Mouse (Mus musculus) embryonic fibroblast, embryonic 13.5 days (primary cell): ENCODE results near the gene Dph6.

Experiments
- CTCF ChIP-seq: IDR thresholded peaks from 2 replicates; pipeline ENCODE4 v1.5.1; 2011; ENCODE audit warnings: mild to moderate bottlenecking, control low read depth, low read length, moderate library complexity, borderline replicate concordance; ENCODE audit not compliant: insufficient read depth
- POLR2A ChIP-seq: IDR thresholded peaks from 2 replicates; pipeline ENCODE4 v1.6.1; 2011; ENCODE audit warnings: low read depth, mild to moderate bottlenecking, control low read depth, low read length, moderate library complexity

DNA sequence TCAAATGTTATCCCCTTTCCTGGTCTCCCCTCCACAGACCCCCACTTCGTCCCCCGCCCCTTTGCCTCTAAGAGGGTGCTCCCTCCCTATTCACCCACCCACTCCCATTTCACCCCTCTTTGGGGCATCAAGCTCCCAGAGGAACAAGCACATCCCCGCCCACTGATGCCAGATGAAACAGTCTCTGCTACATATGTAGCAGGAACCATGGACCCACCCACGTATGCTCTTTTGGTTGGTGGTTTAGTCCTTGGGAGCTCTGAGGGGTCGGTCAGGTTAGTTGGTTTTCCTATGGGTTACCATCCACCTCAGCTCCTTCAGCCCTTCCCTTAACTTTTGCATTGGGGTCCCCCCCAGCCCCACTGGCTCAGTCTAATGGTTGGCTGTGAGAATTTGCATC lies 61.4 kb downstream of the Dph6 start:
- TF ChIP-seq POLR2A (no peak), CTCF (no peak)
